18 mouse cellular contexts compared by ENCODE assay signal in genomic region chr13:107513274-107514146, GRCm38 (mm10).
"Had no signal": no experiment of that assay in that cellular context is flagged by ENCODE, and none has a peak within 500 bp of the region (broad histone marks: within the 10 kb centered on the region; RNA-seq: fewer than 3 reads in every experiment).

No protein-coding gene starts in this region.

- H3K4me2 ChIP-seq: limb, embryonic 12.5 days; limb, embryonic 15.5 days; liver, embryonic 11.5 days; lung, embryonic 15.5 days; midbrain, embryonic 15.5 days; neural tube, embryonic 13.5 days; stomach, embryonic 15.5 days had no signal

- H3K4me3 ChIP-seq: limb, embryonic 12.5 days; limb, embryonic 15.5 days; lung, embryonic 15.5 days; midbrain, embryonic 15.5 days; myocyte; neural tube, embryonic 13.5 days; stomach, embryonic 15.5 days had no signal

- H3K9me3 ChIP-seq: limb, embryonic 12.5 days; limb, embryonic 15.5 days; lung, embryonic 15.5 days; midbrain, embryonic 15.5 days; neural tube, embryonic 13.5 days; stomach, embryonic 15.5 days had no signal

- H3K9ac ChIP-seq: limb, embryonic 12.5 days; limb, embryonic 15.5 days; liver, embryonic 14.5 days; liver, postnatal 0 days; lung, embryonic 15.5 days; midbrain, embryonic 15.5 days; neural tube, embryonic 13.5 days; stomach, embryonic 15.5 days had no signal

- ATAC-seq: intestine, postnatal 0 days; liver, postnatal 0 days; midbrain, embryonic 15.5 days had no signal

- H3K27me3 ChIP-seq: limb, embryonic 12.5 days; limb, embryonic 15.5 days; lung, embryonic 15.5 days; midbrain, embryonic 15.5 days; neural tube, embryonic 13.5 days; stomach, embryonic 15.5 days had no signal

- H3K4me1 ChIP-seq: limb, embryonic 12.5 days; limb, embryonic 15.5 days; lung, embryonic 15.5 days; midbrain, embryonic 15.5 days; neural tube, embryonic 13.5 days; stomach, embryonic 15.5 days had no signal

- DNase-seq: kidney, adult 8-10 months; kidney, postnatal 4 days; left cerebral cortex, postnatal 4 days; liver, postnatal 0 days; retina, postnatal 1 day; right cerebral cortex, postnatal 25 days; spleen, adult 18-20 months; thymus, postnatal 25 days had no signal

- H3K36me3 ChIP-seq: limb, embryonic 12.5 days; limb, embryonic 15.5 days; lung, embryonic 15.5 days; midbrain, embryonic 15.5 days; neural tube, embryonic 13.5 days; stomach, embryonic 15.5 days had no signal

- H3K27ac ChIP-seq: limb, embryonic 12.5 days; limb, embryonic 15.5 days; liver, embryonic 14.5 days; lung, embryonic 15.5 days; midbrain, embryonic 15.5 days; neural tube, embryonic 13.5 days; stomach, embryonic 15.5 days had no signal
